Mouse (Mus musculus) regulatory T cell (primary cell): ENCODE data around the gene Pik3c2b.

ENCODE experiments used
- in situ Hi-C: fragments of 300-600 bp; cut with MboI, MseI; formaldehyde crosslinking; loops from one replicate; pipeline ENCODE4 v1.15.1; 2025; ENCODE audit warnings: high pct_unique_total_duplicates

Gene Pik3c2b

GRCm38 (mm10) chr1:133131561-133131905, 86.1 kb downstream of the Pik3c2b start:
- in situ Hi-C loops: no loop called here

DNA sequence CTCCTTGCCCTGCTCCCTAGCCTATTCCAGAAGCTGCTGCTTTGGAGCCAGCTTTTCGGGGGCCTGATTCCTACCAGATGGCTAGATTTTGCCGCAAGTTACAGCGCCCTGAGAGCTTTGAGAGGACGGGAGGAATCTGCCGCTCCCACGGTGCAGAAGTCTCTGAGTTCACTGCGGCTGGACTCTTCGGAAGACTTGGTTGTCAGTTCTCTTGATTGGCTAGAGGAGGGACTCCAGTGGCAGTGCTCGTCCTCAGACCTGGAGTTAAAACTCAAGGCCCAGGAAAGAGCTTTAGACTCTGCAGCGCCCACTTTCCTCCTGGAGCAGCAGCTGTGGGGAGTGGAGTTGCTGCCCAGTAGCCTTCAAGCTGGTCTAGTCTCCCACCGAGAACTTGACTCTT, 86.5 kb downstream of the Pik3c2b start:
- in situ Hi-C loops: no loop called here

DNA sequence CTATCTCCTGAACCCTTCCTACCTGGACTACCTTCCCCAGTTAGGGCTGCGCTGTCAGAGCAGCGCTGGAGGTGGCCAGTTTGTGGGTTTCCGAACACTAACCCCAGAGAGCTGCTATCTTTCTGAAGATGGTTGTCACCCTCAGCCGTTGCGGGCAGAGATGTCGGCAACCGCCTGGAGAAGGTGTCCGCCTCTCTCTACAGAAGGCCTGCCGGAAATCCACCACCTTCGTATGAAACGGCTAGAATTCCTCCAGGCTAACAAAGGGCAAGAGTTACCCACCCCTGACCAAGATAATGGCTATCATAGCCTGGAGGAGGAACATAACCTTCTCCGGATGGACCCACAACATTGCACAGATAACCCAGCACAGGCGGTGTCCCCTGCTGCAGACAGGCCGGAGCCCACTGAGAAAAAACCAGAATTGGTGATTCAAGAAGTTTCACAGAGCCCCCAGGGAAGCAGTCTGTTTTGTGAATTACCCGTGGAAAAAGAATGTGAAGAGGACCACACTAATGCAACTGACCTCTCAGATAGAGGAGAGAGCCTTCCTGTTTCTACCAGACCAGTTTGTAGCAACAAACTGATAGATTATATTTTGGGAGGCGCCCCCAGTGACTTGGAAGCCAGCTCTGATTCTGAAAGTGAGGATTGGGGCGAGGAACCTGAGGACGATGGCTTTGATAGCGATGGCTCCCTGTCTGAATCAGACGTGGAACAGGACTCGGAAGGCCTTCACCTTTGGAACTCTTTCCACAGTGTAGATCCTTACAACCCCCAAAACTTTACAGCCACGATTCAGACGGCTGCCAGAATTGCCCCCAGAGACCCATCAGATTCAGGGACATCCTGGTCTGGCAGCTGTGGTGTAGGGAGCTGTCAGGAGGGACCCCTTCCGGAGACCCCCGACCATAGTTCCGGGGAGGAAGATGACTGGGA, 87.2 kb downstream of the Pik3c2b start:
- in situ Hi-C loops: no loop called here

- in situ Hi-C loops: no loop called here
Observed at GRCm38 (mm10) chr1:133133425-133133824, 88.0 kb downstream of the Pik3c2b start.

DNA sequence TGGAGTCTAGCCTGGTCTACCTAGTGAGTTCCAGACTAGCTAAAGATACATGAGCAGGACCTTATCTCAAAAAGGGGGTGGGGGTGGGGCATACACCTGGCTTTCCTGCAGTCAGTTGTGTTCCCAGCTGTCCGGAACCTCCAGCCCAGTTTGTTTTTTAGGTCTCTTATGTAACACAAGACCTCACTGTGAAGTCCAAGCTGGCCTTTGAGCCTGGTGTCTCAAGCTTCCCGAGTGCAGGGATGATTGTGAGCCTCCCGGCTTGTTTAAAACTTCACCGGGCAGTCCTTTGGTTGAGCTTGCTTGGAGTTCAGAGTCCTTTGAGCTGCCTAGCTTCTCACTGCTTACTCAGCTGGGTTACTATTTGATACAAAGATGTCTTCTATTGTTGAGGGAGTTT, 88.6 kb downstream of the Pik3c2b start:
- in situ Hi-C loops: no loop called here

DNA sequence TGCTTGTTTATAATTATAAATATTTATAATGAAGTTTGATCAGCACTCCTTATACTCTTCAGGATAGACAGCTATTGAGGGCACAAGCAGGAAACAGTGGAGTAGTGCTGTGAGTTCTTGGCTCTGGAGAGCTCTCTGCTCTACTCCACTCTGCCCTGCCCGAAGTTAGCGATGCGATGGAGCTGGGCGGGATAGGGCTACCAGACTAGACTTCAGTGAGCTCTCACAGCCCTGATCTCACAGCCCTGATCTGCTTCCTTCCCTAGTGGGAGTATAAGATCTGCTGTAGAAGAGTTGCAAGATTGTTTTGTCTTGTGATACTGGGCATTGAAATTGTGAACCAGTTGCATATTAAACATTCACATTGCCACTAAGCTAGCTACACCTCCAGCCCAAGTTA, 89.4 kb downstream of the Pik3c2b start:
- in situ Hi-C loops: no loop called here

DNA sequence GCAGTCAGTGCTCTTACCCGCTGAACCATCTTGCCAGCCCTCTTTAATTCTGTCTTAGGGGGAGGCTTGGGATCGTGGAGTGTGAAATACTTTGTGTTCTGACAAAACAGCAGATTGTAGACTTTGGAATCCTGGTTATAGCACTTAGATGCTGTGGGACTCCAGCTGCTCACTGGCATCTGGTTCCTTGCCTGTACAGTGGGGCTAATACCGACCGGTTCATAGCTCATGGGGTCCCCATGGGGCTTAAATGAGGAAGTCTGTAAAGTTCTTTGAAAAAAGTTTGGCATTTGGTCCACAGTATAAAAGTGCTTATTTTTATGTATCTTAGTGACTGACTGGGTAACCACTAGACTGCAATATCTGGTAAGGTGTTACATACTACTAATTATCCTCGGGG, 90.3 kb downstream of the Pik3c2b start:
- in situ Hi-C loops: no loop called here

- in situ Hi-C loops: no loop called here
Observed at GRCm38 (mm10) chr1:133138401-133138800, 92.9 kb downstream of the Pik3c2b start.

- in situ Hi-C loops: no loop called here
Observed at GRCm38 (mm10) chr1:133146014-133147009, 100.8 kb downstream of the Pik3c2b start.

GRCm38 (mm10) chr1:133147324-133147723, 101.9 kb downstream of the Pik3c2b start:
- in situ Hi-C loops: no loop called here

- in situ Hi-C loops: no loop called here
Observed at GRCm38 (mm10) chr1:133148122-133148521, 102.7 kb downstream of the Pik3c2b start.

GRCm38 (mm10) chr1:133150556-133150955, 105.1 kb downstream of the Pik3c2b start:
- in situ Hi-C loops: no loop called here

DNA sequence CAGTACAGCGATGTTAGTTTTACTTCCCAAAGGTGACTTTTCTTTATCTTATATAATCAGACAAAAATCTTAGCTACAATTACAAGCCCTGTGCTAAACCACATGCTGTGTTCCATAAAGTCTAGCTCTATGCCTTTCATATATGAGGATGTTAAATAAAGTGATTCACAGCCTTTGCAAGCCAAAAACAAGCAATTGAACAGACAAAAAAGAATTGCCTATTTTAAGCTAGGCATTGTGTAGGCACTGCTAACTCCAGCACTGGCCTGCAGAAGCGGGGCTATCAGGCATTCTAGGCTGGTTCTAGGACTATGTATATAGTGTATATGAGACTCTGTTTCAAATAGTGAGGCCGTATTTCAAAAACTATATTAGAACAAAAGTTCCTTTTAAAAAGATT, 106.7 kb downstream of the Pik3c2b start:
- in situ Hi-C loops: no loop called here

GRCm38 (mm10) chr1:133155270-133155669, 109.8 kb downstream of the Pik3c2b start:
- in situ Hi-C loops: no loop called here
